Mouse (Mus musculus) bone marrow macrophage, adult 2 months (primary cell): ENCODE measurements at regions not wholly inside any gene's neighbourhood (a gene's known extent, or its start where the extent isn't known, plus 50 kb on each side); places are given as distances from the start of the nearest gene placed in this dataset.

ENCODE experiments used
- CTCF ChIP-seq: IDR thresholded peaks from 2 replicates; pipeline ENCODE4 v1.5.1; 2012; ENCODE audit warnings: low read depth, mild to moderate bottlenecking, low read length, moderate library complexity
- POLR2A ChIP-seq: IDR thresholded peaks from 2 replicates; pipeline ENCODE4 v1.6.1; 2012; ENCODE audit warnings: mild to moderate bottlenecking, low read depth, low read length, borderline replicate concordance

GRCm38 (mm10) chr2:117043831-117044230 lies 77.3 kb upstream of the Spred1 start:
- TF ChIP-seq CTCF = no peak
- no peak for TF ChIP-seq POLR2A
